Mouse (Mus musculus): ENCODE data around the gene Tmco5. TPM values are rescaled to one million over a fixed set of nuclear protein-coding genes. Genes with fewer than 3 reads are reported as not detected.

Tmco5 gene
- polyA plus RNA-seq (2016; fragmentation: Nextera tagmentation; extraction: Ambion mirVana) = not detected in 2 replicates

- Histone ChIP-seq H3K36me3 (no peaks in the 10 kb centered on the region), H3K27ac (replicated peaks) (no peak within 1 kb of the TSS), H3K9me3 (replicated peaks) (no peaks in the 10 kb centered on the region), H3K4me3 (no peak within 1 kb of the TSS), H3K27me3 (ENCODE audit: low read depth, poor library complexity, severe bottlenecking) (no peaks in the 10 kb centered on the region), H3K4me1 (peaks cover 8% of the 10 kb centered on the region; the same call in 1 of the 2 replicates)
- 92% methylated on average over 3 of the region's 3 CpGs for WGBS
- no peak for DNase-seq (ENCODE audit: low spot score)
Observed at GRCm38 (mm10) chr2:116878391-116878790, at the start of gene Tmco5. Gene Tmco5, plus strand, starts transcription at chr2:116878691.

GRCm38 (mm10) chr2:116831863-116832262, 46.6 kb upstream of the Tmco5 start:
- DNase-seq (ENCODE audit: low spot score) = no peak
- Histone ChIP-seq H3K4me3 (no peak overlapping the region), H3K9me3 (replicated peaks) (no peaks in the 10 kb centered on the region), H3K27ac (replicated peaks) (no peak overlapping the region), H3K4me1 (no peaks in the 10 kb centered on the region), H3K27me3 (ENCODE audit: low read depth, poor library complexity, severe bottlenecking) (no peaks in the 10 kb centered on the region), H3K36me3 (no peaks in the 10 kb centered on the region)
- 74% methylated on average over 11 of the region's 11 CpGs for WGBS

GRCm38 (mm10) chr2:116837829-116838228, 40.7 kb upstream of the Tmco5 start:
- DNase-seq (ENCODE audit: low spot score) = no peak
- Histone ChIP-seq H3K4me1 (peaks cover 13% of the 10 kb centered on the region), H3K36me3 (no peaks in the 10 kb centered on the region), H3K9me3 (replicated peaks) (no peaks in the 10 kb centered on the region), H3K4me3 (no peak overlapping the region), H3K27ac (replicated peaks) (no peak overlapping the region), H3K27me3 (ENCODE audit: low read depth, poor library complexity, severe bottlenecking) (0 out of 2 replicates have a peak, but pooled peaks cover 5% of the 10 kb centered on the region)
- 13% methylated on average over 3 of the region's 3 CpGs for WGBS

GRCm38 (mm10) chr2:116838538-116839197, 39.8 kb upstream of the Tmco5 start:
- DNase-seq (ENCODE audit: low spot score) = peak; percentile 49
- 37% methylated on average over 8 of the region's 8 CpGs for WGBS

GRCm38 (mm10) chr2:116849980-116850636, 28.4 kb upstream of the Tmco5 start:
- no peaks in the 10 kb centered on the region for H3K9me3 ChIP-seq (replicated peaks)
- H3K27ac ChIP-seq (replicated peaks) = no peak overlapping the region
- no peak for DNase-seq (ENCODE audit: low spot score)
- no peak overlapping the region for H3K4me3 ChIP-seq
- no peaks in the 10 kb centered on the region for H3K27me3 ChIP-seq (ENCODE audit: low read depth, poor library complexity, severe bottlenecking)
- peaks cover 6% of the 10 kb centered on the region for H3K4me1 ChIP-seq
- H3K36me3 ChIP-seq = no peaks in the 10 kb centered on the region
- WGBS = 93% methylated on average over 20 of the region's 20 CpGs

More at GRCm38 (mm10) chr2:116838538-116839197, 39.8 kb upstream of the Tmco5 start:
- H3K27me3 ChIP-seq (ENCODE audit: low read depth, poor library complexity, severe bottlenecking) = 0 out of 2 replicates have a peak, but pooled peaks cover 5% of the 10 kb centered on the region
- H3K4me3 ChIP-seq = no peak overlapping the region
- H3K9me3 ChIP-seq (replicated peaks) = no peaks in the 10 kb centered on the region
- H3K36me3 ChIP-seq = no peaks in the 10 kb centered on the region
- 0 out of 2 replicates have a peak overlapping the region, but pooled peaks have one; percentile 9 for H3K27ac ChIP-seq (replicated peaks)
- H3K4me1 ChIP-seq = peaks cover 13% of the 10 kb centered on the region

GRCm38 (mm10) chr2:116851356-116851755, 27.1 kb upstream of the Tmco5 start:
- no peak overlapping the region for H3K4me3 ChIP-seq
- H3K36me3 ChIP-seq = no peaks in the 10 kb centered on the region
- H3K27me3 ChIP-seq (ENCODE audit: low read depth, poor library complexity, severe bottlenecking) = no peaks in the 10 kb centered on the region
- 86% methylated on average over 4 of the region's 4 CpGs for WGBS
- no peak for DNase-seq (ENCODE audit: low spot score)
- peaks cover 6% of the 10 kb centered on the region for H3K4me1 ChIP-seq
- no peak overlapping the region for H3K27ac ChIP-seq (replicated peaks)
- H3K9me3 ChIP-seq (replicated peaks) = no peaks in the 10 kb centered on the region

GRCm38 (mm10) chr2:116852249-116852648, 26.2 kb upstream of the Tmco5 start:
- no peak for DNase-seq (ENCODE audit: low spot score)
- 60% methylated on average over 5 of the region's 5 CpGs for WGBS
- Histone ChIP-seq H3K4me3 (no peak overlapping the region), H3K4me1 (peaks cover 6% of the 10 kb centered on the region), H3K9me3 (replicated peaks) (no peaks in the 10 kb centered on the region), H3K27me3 (ENCODE audit: low read depth, poor library complexity, severe bottlenecking) (no peaks in the 10 kb centered on the region), H3K27ac (replicated peaks) (no peak overlapping the region), H3K36me3 (no peaks in the 10 kb centered on the region)

GRCm38 (mm10) chr2:116858703-116859102, 19.8 kb upstream of the Tmco5 start:
- Histone ChIP-seq H3K4me1 (no peaks in the 10 kb centered on the region), H3K4me3 (no peak overlapping the region), H3K9me3 (replicated peaks) (no peaks in the 10 kb centered on the region), H3K27ac (replicated peaks) (no peak overlapping the region), H3K36me3 (no peaks in the 10 kb centered on the region), H3K27me3 (ENCODE audit: low read depth, poor library complexity, severe bottlenecking) (no peaks in the 10 kb centered on the region)
- DNase-seq (ENCODE audit: low spot score) = no peak
- WGBS = 77% methylated on average over 6 of the region's 6 CpGs

- no peak for DNase-seq (ENCODE audit: low spot score)
- Histone ChIP-seq H3K36me3 (no peaks in the 10 kb centered on the region), H3K27me3 (ENCODE audit: low read depth, poor library complexity, severe bottlenecking) (no peaks in the 10 kb centered on the region), H3K27ac (replicated peaks) (no peak overlapping the region), H3K4me3 (no peak overlapping the region), H3K4me1 (peaks cover 8% of the 10 kb centered on the region; the same call in 1 of the 2 replicates), H3K9me3 (replicated peaks) (no peaks in the 10 kb centered on the region)
- 29% methylated on average over 9 of the region's 9 CpGs for WGBS
Observed at GRCm38 (mm10) chr2:116876955-116877615, 1.4 kb upstream of the Tmco5 start.

- no peak for DNase-seq (ENCODE audit: low spot score)
- 97% methylated on average over 3 of the region's 3 CpGs for WGBS
- H3K4me3 ChIP-seq = no peak overlapping the region
- H3K27me3 ChIP-seq (ENCODE audit: low read depth, poor library complexity, severe bottlenecking) = no peaks in the 10 kb centered on the region
- no peak overlapping the region for H3K27ac ChIP-seq (replicated peaks)
- H3K36me3 ChIP-seq = no peaks in the 10 kb centered on the region
- peaks cover 8% of the 10 kb centered on the region; the same call in 1 of the 2 replicates for H3K4me1 ChIP-seq
- H3K9me3 ChIP-seq (replicated peaks) = no peaks in the 10 kb centered on the region
Observed at GRCm38 (mm10) chr2:116879730-116880129, 1.2 kb downstream of the Tmco5 start.

- Histone ChIP-seq H3K27ac (replicated peaks) (no peak overlapping the region), H3K9me3 (replicated peaks) (no peaks in the 10 kb centered on the region), H3K36me3 (no peaks in the 10 kb centered on the region), H3K4me1 (peaks cover 10% of the 10 kb centered on the region), H3K4me3 (peak overlapping the region; percentile 55), H3K27me3 (ENCODE audit: low read depth, poor library complexity, severe bottlenecking) (peaks cover 18% of the 10 kb centered on the region)
- no peak for DNase-seq (ENCODE audit: low spot score)
- WGBS = 48% methylated on average over 14 of the region's 14 CpGs
Observed at GRCm38 (mm10) chr2:116893316-116893987, 15.0 kb downstream of the Tmco5 start.

GRCm38 (mm10) chr2:116893988-116894363, 15.5 kb downstream of the Tmco5 start:
- Histone ChIP-seq H3K27me3 (ENCODE audit: low read depth, poor library complexity, severe bottlenecking) (peaks cover 21% of the 10 kb centered on the region), H3K27ac (replicated peaks) (peak overlapping the region; percentile 70), H3K4me1 (peaks cover 10% of the 10 kb centered on the region), H3K36me3 (no peaks in the 10 kb centered on the region), H3K9me3 (replicated peaks) (no peaks in the 10 kb centered on the region), H3K4me3 (peak overlapping the region; percentile 55)
- WGBS = 2% methylated on average over 9 of the region's 9 CpGs
- DNase-seq (ENCODE audit: low spot score) = peak; percentile 68

Data from midbrain, embryonic 10.5 days (tissue).